Mouse (Mus musculus) midbrain, embryonic 13.5 days (tissue): ENCODE measurements around the gene Ccdc149. TPM values are rescaled to one million over a fixed set of nuclear protein-coding genes. Genes with fewer than 3 reads are reported as not detected.

Source experiments
- ATAC-seq: fragments of 200-750 bp; cut with Nextera tagmentation; 2 replicates; pipeline ENCODE4 v1.8.0; 2017; ENCODE audit warnings: mild to moderate bottlenecking, moderate TSS enrichment, moderate library complexity
- H3K27ac ChIP-seq: fragments of 300-500 bp; sonication (generic); 2 replicates; pipeline ENCODE4 v1.5.1; 2015; ENCODE audit warnings: inconsistent platforms, mild to moderate bottlenecking, moderate library complexity
- H3K27me3 ChIP-seq: fragments of 300-500 bp; sonication (generic); 2 replicates; pipeline ENCODE4 v1.6.1; 2015; ENCODE audit warnings: mild to moderate bottlenecking, inconsistent platforms
- H3K36me3 ChIP-seq: fragments of 300-500 bp; sonication (generic); 2 replicates; pipeline ENCODE4 v1.6.1; 2015; ENCODE audit warnings: mild to moderate bottlenecking, inconsistent platforms
- H3K4me1 ChIP-seq: fragments of 300-500 bp; sonication (generic); replicated peaks from 2 replicates; pipeline ENCODE4 v1.6.1; 2015; ENCODE audit warnings: inconsistent platforms
- H3K4me2 ChIP-seq: fragments of 300-500 bp; sonication (generic); replicated peaks from 2 replicates; pipeline ENCODE4 v1.6.1; 2015; ENCODE audit warnings: moderate library complexity, mild to moderate bottlenecking, inconsistent platforms
- H3K4me3 ChIP-seq: fragments of 300-500 bp; sonication (generic); replicated peaks from 2 replicates; pipeline ENCODE4 v1.5.1; 2015; ENCODE audit warnings: mild to moderate bottlenecking, inconsistent platforms
- H3K9ac ChIP-seq: fragments of 300-500 bp; sonication (generic); replicated peaks from 2 replicates; pipeline ENCODE4 v1.6.1; 2015; ENCODE audit warnings: mild to moderate bottlenecking, inconsistent platforms
- H3K9me3 ChIP-seq: fragments of 300-500 bp; sonication (generic); 2 replicates; pipeline ENCODE4 v1.6.1; 2016; ENCODE audit warnings: mild to moderate bottlenecking, inconsistent platforms
- WGBS: fragments of 180-500 bp; shearing (Covaris S2); methylation state at CpG from one replicate; pipeline ENCODE4 v1.1.7; 2015; 5-methylcytosine and 5-hydroxymethylcytosine counted together
- polyA plus RNA-seq: library from polyadenylated mRNA; unstranded; fragments of >200 nt; fragmentation: Nextera tagmentation; extraction: Ambion mirVana; gene quantifications from 2 replicates; pipeline ENCODE4 v1.2.1, GENCODE M21; 2015

The Ccdc149 gene
- polyA plus RNA-seq, 1 experiment from 2014 or later: 9.7 TPM

- ATAC-seq: no peak
- Histone ChIP-seq H3K4me3 (no peak overlapping the region), H3K27me3 (no peaks in the 10 kb centered on the region), H3K4me1 (no peaks in the 10 kb centered on the region), H3K4me2 (no peak overlapping the region), H3K9me3 (no peaks in the 10 kb centered on the region), H3K36me3 (no peaks in the 10 kb centered on the region), H3K27ac (no peak overlapping the region), H3K9ac (no peak overlapping the region)
- 88% methylated on average over 5 of the region's 5 CpGs for WGBS
Measured at GRCm38 (mm10) chr5:52352730-52353129, 118.6 kb downstream of the Ccdc149 start.

- H3K9me3 ChIP-seq: no peaks in the 10 kb centered on the region
- H3K4me2 ChIP-seq: no peak overlapping the region
- no peaks in the 10 kb centered on the region for H3K4me1 ChIP-seq
- H3K27ac ChIP-seq: no peak overlapping the region
- no peaks in the 10 kb centered on the region for H3K27me3 ChIP-seq
- 91% methylated on average over 2 of the region's 2 CpGs for WGBS
- H3K9ac ChIP-seq: no peak overlapping the region
- no peak overlapping the region for H3K4me3 ChIP-seq
- no peaks in the 10 kb centered on the region for H3K36me3 ChIP-seq
- no peak for ATAC-seq
Measured at GRCm38 (mm10) chr5:52351561-52351960, 119.8 kb downstream of the Ccdc149 start.

- Histone ChIP-seq H3K4me3 (no peak overlapping the region), H3K4me2 (no peak overlapping the region), H3K9me3 (no peaks in the 10 kb centered on the region), H3K9ac (no peak overlapping the region), H3K27ac (no peak overlapping the region), H3K36me3 (no peaks in the 10 kb centered on the region), H3K4me1 (no peaks in the 10 kb centered on the region), H3K27me3 (no peaks in the 10 kb centered on the region)
- 89% methylated on average over 2 of the region's 2 CpGs for WGBS
- ATAC-seq: no peak
Measured at GRCm38 (mm10) chr5:52350451-52350850, 120.9 kb downstream of the Ccdc149 start.

- Histone ChIP-seq H3K9me3 (no peaks in the 10 kb centered on the region), H3K4me2 (no peak overlapping the region), H3K27ac (no peak overlapping the region), H3K27me3 (no peaks in the 10 kb centered on the region), H3K9ac (no peak overlapping the region), H3K4me3 (no peak overlapping the region), H3K36me3 (no peaks in the 10 kb centered on the region), H3K4me1 (no peaks in the 10 kb centered on the region)
- ATAC-seq: no peak
- WGBS: 84% methylated on average over 2 of the region's 2 CpGs
Measured at GRCm38 (mm10) chr5:52346890-52347289, 124.4 kb downstream of the Ccdc149 start.

- no peak for ATAC-seq
- no peak overlapping the region for H3K9ac ChIP-seq
- H3K27ac ChIP-seq: no peak overlapping the region
- WGBS: 88% methylated on average over 2 of the region's 2 CpGs
- no peak overlapping the region for H3K4me3 ChIP-seq
- H3K27me3 ChIP-seq: no peaks in the 10 kb centered on the region
- H3K4me2 ChIP-seq: no peak overlapping the region
- H3K9me3 ChIP-seq: no peaks in the 10 kb centered on the region
- no peaks in the 10 kb centered on the region for H3K36me3 ChIP-seq
- no peaks in the 10 kb centered on the region for H3K4me1 ChIP-seq
Measured at GRCm38 (mm10) chr5:52339134-52339533, 132.2 kb downstream of the Ccdc149 start.

- ATAC-seq: no peak
- peaks cover 6% of the 10 kb centered on the region; the same call in 1 of the 2 replicates for H3K4me1 ChIP-seq
- no peak overlapping the region for H3K9ac ChIP-seq
- H3K9me3 ChIP-seq: no peaks in the 10 kb centered on the region
- H3K27ac ChIP-seq: no peak overlapping the region
- no peaks in the 10 kb centered on the region for H3K27me3 ChIP-seq
- H3K4me3 ChIP-seq: no peak overlapping the region
- 84% methylated on average over 3 of the region's 3 CpGs for WGBS
- H3K4me2 ChIP-seq: no peak overlapping the region
- no peaks in the 10 kb centered on the region for H3K36me3 ChIP-seq
Measured at GRCm38 (mm10) chr5:52335590-52335989, 135.7 kb downstream of the Ccdc149 start.

- 16% methylated on average over 8 of the region's 8 CpGs for WGBS
- Histone ChIP-seq H3K27ac (no peak overlapping the region), H3K36me3 (no peaks in the 10 kb centered on the region), H3K27me3 (no peaks in the 10 kb centered on the region), H3K4me3 (no peak overlapping the region), H3K4me2 (no peak overlapping the region), H3K9ac (no peak overlapping the region), H3K4me1 (peaks cover 6% of the 10 kb centered on the region; the same call in 1 of the 2 replicates), H3K9me3 (no peaks in the 10 kb centered on the region)
- no peak for ATAC-seq
Measured at GRCm38 (mm10) chr5:52332120-52332519, 139.2 kb downstream of the Ccdc149 start.

Other genes with a start within 250 kb of the Ccdc149 start
- 0.50 and 0.52 TPM in 2 replicates for gene Sod3, start 107.7 kb downstream of the Ccdc149 start, polyA plus RNA-seq
- 1.8 and 2.0 TPM in 2 replicates for gene Lgi2, start 94.9 kb upstream of the Ccdc149 start, polyA plus RNA-seq
- gene Sepsecs, start 198.2 kb upstream of the Ccdc149 start, polyA plus RNA-seq: 8.0 and 8.3 TPM in 2 replicates